Mouse (Mus musculus): ENCODE data around the gene Khdc1a.

- TF ChIP-seq CTCF (IDR thresholded peaks at IDR 0.05; ENCODE audit: insufficient read depth, low read depth, low read length) (no peak), POLR2A (IDR thresholded peaks at IDR 0.05; ENCODE audit: insufficient read depth, low read depth, low read length) (no peak)
Measured at GRCm38 (mm10) chr1:21391138-21391671, 41.8 kb downstream of the Khdc1a start.
